Mouse (Mus musculus) erythroblast, adult 5-6 weeks (primary cell): ENCODE measurements around the gene Ifi35. TPM values are rescaled to one million over a fixed set of nuclear protein-coding genes. Genes with fewer than 3 reads are reported as not detected.
"Not testable (repeated sequence)": the region's sequence is repeated elsewhere in the genome, so short reads cannot be mapped to it uniquely, and the experiment has no call there.

Experiments used
- ATAC-seq: replicated peaks from 2 replicates; pipeline ENCODE4 v1.8.0; 2016; ENCODE audit warnings: moderate number of reproducible peaks, mild to moderate bottlenecking, moderate TSS enrichment, inconsistent platforms; ENCODE audit not compliant: poor library complexity, low FRiP score, severe bottlenecking
- total RNA-seq, 2 experiments: library from RNA; stranded (forward) in 1 of 2; stranded (reverse) in 1 of 2; fragments of 150-400 nt in 1 of 2; fragments of 200-764, 138-1000 nt in 1 of 2; gene quantifications; 2 replicates each; pipeline versions ENCODE4 v1.2.3 to v1.2.4; 2015 to 2017; ENCODE audit warnings: low replicate concordance in 2 of 2

Gene Ifi35
- total RNA-seq, 2 experiments from 2014 or later = 62.4 to 78.0 TPM

DNA sequence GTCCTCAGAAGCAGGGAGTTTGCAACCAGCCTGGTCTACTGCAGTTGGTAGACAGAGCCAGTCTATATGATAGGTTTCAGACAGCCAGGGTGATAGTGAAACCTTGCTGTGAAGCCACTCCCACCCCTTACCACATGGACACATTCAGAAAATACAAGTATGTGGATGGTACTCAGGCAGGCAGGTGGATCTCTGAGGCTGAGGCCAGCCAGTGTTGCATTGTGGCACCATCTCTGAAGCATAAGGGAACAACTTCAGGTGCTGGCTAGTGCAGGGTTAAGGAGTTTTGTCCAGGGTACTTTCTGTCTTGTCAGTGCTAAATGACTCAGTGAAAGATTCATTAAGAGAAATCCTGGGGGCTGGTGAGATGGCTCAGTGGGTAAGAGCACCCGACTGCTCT, 1.9 kb upstream of the Ifi35 start:
- no peak for ATAC-seq

DNA sequence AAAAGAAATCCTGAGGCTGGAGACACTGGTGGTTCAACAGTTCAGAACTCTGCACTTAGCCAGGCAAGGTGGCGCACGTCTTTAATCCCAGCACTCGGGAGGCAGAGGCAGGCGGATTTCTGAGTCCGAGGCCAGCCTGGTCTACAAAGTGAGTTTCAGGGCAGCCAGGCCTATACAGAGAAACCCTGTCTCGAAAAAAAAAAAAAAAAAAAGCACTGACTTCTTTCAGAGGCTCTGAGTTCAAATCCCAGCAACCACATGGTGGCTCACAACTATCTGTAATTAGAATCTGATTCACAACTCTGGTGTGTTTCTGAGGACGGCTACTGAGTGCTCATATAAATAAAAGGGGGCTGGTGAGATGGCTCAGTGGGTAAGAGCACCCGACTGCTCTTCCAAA, 1.3 kb upstream of the Ifi35 start:
- not testable (repeated sequence) for ATAC-seq

DNA sequence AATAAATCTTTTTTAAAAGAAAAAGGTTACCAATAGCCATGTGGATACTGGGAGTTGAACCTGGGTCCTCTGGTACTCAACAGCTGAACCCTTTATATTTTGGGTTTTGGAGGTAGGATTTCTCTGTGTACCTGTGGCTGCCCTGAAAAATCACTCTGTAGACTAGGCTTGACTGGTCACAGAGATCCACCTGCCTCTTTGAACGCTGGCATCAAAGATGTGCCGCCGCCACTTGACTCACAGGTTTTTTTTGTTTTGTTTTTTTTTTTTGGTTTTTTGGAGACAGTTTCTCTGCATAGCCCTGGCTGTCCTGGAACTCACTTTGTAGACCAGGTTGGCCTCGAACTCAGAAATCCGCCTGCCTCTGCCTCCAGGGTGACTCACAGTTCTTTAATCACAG, 421 bp upstream of the Ifi35 start:
- no peak for ATAC-seq

DNA sequence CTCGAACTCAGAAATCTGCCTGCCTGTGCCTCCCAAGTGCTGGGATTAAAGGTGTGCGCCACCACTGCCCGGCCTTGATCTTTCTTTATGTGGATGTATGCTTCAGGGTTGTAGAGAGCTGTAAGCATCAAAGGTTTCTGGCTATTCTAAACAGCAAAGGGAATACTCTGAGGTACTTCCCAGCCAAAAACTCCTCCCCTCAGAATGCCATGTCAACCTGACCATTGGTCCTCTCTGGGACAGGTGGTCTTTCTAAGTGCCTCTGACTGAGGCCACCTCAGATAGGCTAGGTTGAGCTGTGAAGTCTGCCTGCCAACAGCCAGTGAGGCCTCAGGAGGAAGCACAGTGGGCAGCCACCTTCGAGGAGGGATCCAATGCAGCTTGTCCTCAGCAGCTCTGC, 692 bp downstream of the Ifi35 start:
- ATAC-seq = peak; percentile 77

DNA sequence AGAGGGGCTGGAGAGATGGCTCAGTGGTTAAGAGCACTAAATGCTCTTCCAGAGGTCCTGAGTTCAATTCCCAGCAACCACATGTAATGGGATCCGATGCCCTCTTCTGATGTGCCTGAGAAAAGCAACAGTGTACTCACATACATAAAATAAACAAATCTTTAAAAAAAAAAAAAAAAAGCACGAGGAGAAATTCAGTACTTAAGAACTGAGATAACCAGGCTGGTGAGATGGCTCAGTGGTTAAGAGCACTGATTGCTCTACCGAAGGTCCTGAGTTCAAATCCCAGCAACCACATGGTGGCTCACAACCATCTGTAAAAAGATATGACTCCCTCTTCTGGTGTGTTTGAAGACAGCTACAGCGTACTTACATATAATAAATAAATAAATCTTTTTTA, 1.4 kb downstream of the Ifi35 start:
- ATAC-seq = not testable (repeated sequence)

DNA sequence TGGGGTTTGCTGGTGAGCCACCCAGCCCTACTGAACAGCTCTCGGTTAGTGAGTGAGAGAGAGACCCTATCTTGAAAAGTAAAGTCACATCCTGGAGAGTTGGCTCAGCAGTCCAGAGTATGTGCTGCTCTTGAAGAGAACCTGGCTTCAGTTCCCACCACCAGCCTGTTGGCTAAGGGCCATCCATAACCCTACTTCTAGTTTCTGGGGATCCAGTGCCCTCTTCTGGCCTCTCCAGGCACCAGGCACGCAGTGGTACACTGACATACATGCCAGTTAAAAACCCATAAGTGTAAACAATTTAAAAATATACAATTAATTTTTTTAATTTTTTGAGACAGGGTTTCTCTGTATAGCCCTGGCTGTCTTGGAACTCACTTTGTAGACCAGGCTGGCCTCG, 2.2 kb downstream of the Ifi35 start:
- ATAC-seq = 0 out of 2 replicates have a peak, but pooled peaks have one; percentile 36

DNA sequence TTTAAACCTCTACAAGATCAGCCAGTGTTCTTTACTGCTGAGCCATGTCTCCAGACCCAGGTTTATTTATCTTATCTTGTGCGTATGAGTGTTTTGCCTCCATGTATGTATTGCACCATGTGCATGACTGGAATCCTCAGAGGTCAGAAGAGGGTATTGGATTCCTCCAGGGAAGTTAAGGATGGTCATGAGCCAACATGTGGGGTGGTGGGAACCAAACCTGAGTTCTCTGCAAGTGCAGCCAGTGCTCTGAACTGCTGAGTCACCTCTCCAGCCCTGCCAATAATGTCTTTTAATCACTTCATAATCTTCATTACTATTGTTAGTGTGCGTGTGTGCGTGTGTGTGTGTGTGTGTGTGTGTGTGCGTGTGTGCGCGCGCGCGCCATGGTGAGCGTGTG, 3.3 kb downstream of the Ifi35 start:
- ATAC-seq = no peak

DNA sequence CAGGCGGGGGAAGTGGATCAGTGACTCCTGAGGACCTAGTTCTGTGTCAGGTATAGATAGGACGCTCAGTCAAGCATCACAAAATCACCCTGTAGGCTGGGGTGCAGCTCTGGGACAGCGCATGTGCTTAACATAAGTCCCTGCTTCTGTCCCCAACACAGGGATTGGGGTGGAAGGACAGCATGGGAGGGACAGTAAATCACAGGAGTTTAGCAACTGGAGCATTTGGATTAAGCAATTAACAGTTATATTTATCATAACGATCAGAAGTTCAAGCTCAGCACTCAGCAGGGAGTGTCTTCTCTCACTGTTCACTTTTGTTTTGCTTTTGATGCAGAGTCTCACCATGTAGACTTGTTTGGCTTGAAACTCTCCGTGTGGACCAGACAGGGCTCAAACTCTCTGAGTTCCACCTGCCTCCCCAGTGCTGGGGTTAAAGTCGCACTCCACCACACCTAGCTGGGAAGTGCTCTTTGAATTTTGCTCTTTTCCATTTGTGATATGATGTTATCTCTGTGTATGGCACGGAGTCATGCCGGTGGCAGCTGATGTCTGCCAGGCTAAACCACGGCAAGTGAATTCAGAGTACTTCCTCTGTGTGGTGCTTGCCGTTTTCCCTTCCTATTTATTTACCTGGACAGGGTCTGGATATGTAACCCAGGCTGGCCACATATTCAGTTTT, 4.0 kb downstream of the Ifi35 start:
- no peak for ATAC-seq

DNA sequence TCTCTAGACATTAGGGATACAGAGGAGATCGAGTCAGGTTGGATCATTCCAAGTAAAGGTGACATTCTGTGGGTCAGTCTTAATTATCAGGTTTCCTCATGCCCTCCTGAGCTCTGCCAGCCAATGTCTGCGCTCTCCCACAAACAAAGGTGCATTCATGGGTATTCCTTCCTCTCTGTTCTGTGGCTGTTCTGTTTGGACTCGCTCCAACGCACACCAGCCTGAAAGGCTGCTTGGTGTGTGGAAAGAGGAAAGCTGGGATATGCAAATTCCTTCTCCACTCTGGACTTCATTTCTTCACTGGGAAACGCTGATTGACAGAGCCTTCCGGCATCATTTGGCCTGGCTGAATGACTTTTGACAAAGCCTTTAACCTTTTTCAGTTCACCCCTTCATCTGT, 6.5 kb downstream of the Ifi35 start:
- no peak for ATAC-seq

DNA sequence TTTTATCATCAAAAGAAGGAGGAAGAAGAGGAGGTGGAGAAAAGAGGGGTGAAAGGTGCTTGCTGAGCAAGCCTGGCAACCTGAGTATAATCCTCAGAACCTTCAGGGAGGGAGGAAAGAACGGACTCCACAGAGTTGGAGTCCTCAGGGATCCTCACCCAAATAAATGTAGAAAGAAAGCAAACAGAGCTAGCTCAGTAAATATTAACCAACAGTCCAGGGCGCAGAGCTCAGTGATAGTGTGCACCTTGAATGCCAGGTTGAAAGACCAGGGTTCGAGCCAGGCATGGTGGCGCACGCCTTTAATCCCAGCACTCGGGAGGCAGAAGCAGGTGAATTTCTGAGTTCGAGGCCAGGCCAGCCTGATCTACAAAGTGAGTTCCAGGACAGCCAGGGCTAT, 7.4 kb downstream of the Ifi35 start:
- no peak for ATAC-seq

DNA sequence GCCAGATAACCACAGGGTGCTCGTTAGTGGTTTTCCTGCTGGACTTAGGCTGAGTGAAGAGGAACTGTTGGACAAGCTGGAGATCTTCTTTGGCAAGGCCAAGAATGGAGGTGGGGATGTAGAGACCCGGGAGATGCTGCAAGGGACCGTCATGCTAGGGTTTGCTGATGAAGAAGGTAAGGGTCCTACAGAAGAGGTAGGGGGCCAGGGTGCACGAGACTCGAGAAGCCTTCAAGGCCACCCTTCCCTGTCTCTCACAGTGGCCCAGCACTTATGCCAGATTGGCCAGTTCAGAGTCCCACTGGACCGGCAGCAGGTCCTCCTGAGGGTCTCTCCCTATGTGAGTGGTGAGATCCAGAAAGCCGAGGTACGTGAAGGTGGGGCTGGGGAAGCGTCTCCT, 9.4 kb downstream of the Ifi35 start:
- ATAC-seq = no peak

DNA sequence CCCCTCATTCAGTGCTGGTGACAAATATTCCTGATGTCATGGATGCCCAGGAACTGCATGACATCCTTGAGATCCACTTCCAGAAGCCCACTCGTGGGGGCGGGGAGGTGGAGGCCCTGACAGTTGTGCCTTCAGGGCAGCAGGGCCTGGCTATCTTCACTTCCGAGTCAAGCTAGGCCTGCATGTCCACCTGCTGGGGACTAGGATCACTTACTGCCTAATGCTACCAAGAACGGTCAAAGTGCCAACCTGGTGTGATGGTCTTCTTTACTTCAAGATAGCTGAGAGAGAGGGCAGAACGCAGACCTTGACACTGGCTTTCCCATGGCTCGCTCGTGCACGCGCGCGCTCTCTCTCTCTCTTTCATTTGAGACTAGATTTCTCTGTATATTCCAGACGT, 10.0 kb downstream of the Ifi35 start:
- ATAC-seq = no peak

DNA sequence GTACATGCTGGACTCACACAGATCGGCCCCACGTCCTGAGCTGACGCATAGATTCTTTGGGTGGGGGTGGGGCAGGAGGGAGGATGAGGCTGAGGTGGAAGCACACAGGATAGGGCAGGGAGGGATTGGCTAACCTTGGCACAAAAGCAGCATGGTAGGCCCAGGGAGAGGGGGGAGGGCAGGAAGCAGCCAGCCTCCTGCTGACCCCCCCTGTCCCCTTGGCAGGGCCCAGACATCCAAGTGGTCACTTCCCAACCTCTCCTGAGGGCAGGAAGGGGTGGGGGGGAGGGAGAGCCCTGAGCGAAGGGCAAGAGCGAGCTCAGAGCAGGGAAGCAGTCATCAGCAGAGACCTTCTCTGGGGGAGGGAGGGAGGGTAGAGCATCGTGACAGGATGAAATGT, 11.5 kb downstream of the Ifi35 start:
- no peak for ATAC-seq

DNA sequence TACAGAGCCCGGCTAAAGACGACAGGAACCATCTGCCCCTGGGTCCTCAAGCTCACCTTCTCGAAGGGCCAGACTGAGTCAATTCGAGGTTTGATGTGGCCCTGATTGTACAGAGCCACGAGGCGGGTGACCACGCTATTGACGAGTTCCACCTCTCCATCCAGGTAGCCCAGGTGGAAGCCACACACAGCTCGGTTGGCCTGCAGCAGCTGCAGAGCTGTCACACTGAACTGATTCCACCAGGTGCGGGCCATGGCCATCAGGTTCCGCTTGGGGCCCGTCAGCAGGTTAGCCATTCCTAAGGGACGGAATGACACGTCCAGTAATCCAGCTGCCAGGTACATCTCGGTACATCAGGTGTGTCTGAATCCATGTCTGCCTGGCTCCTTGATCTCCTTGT, 12.1 kb downstream of the Ifi35 start:
- ATAC-seq = no peak

DNA sequence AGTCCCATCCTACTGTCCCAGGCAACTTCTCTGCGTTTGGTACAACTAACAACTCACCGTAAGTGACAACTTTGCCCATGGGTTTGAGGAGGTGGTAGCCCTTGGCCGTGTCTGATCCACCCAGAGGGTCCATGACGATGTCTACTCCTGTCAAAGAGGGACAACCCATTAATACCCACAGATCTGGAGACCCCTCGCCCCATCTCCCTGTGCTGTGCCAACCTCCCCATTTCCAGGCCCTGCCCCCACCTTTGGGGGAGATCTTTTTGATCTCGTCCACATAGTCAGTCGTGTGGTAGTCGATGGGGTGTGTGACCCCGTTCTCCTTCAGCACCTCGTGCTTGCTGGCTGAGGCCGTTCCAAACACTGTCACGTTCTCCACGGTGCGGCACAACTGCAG, 13.9 kb downstream of the Ifi35 start:
- no peak for ATAC-seq

DNA sequence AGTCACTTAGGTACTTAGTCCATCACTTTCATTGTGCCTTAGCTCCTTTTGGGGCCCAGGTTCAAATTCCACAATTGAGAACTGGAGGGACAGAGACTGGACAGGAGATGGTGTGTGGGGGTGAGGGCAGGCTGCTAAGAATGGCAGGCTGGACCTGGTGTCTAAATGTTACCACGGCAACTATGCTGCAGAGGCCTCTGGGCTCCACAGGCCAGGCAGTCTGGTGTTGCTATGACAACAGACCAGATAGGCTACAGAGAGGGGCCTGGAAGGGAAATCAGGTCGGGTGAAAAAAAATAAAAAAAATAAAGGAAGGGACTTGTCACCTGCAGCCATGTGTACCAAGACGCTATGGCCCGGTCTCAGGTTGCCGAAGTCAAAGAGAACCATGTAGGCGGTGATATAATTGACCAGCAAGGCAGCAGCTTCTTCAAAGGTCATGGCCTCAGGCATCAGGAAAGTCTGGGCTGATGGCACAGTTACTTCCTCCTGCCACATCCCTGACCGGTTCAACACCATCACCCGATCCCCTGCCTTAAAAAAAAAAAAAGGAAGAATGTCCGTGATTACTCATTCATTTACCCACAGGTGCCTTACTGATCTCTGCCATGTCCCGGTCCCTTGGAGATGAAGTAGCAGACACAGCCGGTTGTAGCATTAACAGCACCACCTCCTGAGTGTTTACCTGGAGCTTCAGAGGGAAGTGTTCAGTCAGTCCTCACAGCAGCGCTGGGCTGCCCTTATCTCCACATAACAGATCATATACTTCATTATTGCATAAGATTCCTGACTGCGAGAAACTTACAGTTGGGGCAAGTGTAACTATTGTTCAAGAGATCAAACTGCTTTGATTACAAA, 14.6 kb downstream of the Ifi35 start:
- ATAC-seq = no peak

DNA sequence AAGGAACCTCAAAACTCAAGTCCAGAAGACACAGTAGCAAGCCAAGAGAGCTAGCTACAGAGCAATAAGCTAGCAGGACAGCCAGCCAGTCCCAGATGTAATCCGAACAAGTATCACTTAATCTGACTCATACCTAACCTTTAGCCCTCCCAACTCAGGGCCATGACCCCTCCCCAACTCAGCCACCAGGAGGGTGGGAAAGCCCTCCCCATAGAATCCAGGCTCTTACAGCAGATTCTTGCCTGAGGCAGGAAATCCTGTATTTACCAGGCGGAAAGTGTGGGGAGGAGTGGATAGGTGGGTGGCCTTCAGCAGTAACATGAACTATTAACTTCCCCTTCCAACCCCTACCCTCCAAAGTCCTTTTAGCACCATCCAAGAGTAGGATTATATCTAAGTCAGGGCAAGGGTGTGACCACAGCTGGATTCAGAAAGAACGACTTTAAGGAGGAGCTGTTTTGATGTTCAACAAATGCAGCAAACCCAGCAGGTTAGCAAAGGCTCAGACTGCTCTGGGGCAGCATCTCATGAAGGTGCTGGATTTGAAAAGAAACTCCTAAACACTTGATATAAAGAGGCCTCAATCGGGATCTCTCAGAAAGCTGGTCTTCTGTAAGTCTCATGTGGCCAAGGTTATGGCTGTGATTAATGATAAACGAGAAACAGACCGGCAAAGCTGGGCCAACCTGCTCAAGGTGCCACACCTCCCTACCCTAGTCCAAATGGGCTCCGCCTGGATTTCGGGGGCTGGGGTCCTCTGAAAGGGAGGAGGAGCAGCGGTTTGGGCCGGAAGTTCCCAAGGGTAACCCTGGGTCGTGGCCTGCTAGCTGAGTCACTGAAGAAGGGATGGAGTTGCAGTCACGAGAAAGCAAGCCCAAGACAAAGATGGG, 16.2 kb downstream of the Ifi35 start, which contains the start of gene Rnd2:
Gene Rnd2 (plus strand): TSS at position 789 of the 890 bp plus-strand sequence.
- no peak for ATAC-seq

DNA sequence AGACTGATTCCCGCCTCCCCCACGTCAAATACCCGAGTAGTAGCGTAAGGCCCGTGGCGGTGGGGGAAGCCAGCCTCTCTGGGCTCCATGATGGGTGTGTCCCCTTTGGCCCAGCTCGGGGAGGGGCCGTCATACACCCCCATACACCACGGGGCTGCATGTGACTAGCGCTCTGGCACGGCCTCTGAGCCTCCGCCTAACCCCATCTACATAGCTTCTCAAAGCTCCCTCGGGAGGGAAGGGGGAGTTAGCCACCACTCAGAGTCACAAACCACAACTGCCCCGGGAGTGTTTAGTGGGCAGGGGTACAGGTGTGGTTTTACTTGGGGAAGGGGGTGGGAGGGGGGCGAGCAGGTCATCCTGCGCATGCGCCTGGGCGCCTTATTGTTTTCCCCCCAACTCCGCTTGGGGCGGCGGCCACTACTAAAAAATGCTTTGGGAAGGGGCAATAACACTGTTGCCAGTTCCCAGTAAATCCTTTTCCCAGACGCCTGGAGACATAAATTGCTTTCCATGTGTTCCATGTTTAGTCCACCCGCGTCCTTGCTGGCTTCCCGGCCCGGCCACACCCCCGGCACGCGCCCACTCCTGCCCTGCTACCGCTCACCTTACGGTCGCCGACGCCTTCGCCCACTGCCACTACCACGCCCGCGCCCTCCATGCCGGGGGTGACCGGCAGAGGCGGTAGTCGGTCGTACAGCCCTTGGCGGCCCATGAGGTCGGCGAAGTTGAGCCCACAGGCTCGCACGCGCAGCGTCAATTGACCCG, 17.1 kb downstream of the Ifi35 start:
- ATAC-seq = no peak

DNA sequence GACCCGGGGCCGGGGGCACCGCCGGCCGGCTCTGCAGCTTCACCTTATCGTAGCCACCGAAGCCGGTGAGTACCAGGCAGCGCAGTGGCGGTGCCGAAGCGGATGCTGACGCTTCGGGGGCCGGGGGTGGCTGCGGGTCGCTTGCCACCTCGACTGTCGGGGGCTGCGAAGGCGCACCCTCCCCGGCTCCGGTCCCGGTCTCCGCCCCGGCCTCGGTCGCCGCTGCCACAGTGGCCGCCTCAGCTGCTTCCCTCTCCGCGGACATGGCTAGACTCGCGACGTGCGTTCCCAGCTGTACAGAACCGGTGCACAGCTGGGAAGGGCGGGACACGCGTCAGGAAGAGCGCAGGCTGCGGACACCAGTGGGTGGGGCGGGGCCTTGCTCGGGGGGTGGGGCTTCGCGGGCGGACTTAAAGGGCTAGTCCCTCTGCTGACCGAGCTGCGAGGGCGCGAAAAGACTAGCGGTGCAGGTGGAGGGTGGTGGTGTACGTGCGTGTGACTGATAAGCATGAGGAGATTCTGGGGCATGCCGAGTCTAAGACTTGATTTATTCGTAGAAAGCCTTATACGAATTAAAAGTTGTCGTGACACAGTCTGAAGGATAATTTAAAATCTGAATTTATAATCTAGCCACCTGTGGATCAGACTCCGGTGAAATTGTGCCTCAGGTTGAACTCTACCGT, 17.8 kb downstream of the Ifi35 start, which contains the start of gene Vat1:
Gene Vat1 (minus strand): TSS at position 362 of the 683 bp plus-strand sequence.
- ATAC-seq = peak; percentile 32; the same call in 1 of the 2 replicates
